Mouse (Mus musculus) CH12.LX (cell line): ENCODE measurements at regions not wholly inside any gene's neighbourhood (a gene's known extent, or its start where the extent isn't known, plus 50 kb on each side); places are given as distances from the start of the nearest gene placed in this dataset.

ENCODE experiments used
- DNase-seq: peaks from one replicate; pipeline ENCODE4 v3.0.0-alpha.2; 2013; ENCODE audit errors: extremely low read depth
- H3K27ac ChIP-seq: 2 replicates; pipeline ENCODE4 v1.5.1; 2012; ENCODE audit warnings: low read depth, mild to moderate bottlenecking, control low read depth, moderate library complexity; ENCODE audit not compliant: insufficient read depth
- H3K27me3 ChIP-seq: replicated peaks from 2 replicates; pipeline ENCODE3; 2012; ENCODE audit warnings: inconsistent platforms
- H3K36me3 ChIP-seq, 2 experiments: replicated peaks in 1 of 2; 2 replicates each; pipeline versions ENCODE3 to v1.6.1; 2012; ENCODE audit warnings: inconsistent platforms in 1 of 2, low read length in 1 of 2, mild to moderate bottlenecking in 1 of 2, mixed read lengths in 1 of 2, moderate library complexity in 1 of 2; ENCODE audit not compliant: control insufficient read depth in 1 of 2, insufficient read depth in 1 of 2
- H3K4me1 ChIP-seq, 2 experiments: 2 replicates each; pipeline ENCODE4 v1.6.1; 2012; ENCODE audit warnings: inconsistent platforms in 1 of 2, moderate library complexity in 1 of 2; ENCODE audit not compliant: insufficient read depth in 2 of 2, control insufficient read depth in 1 of 2
- H3K4me2 ChIP-seq: 2 replicates; pipeline ENCODE4 v1.6.1; 2012; ENCODE audit warnings: low read depth, mild to moderate bottlenecking, control low read depth; ENCODE audit not compliant: poor library complexity, insufficient read depth, severe bottlenecking
- H3K4me3 ChIP-seq, 3 experiments: fragments of 150-350 bp in 1 of 3; sonication (generic) in 1 of 3; replicated peaks in 1 of 3; 2 replicates each; pipeline versions ENCODE3 to v1.5.1; 2011 to 2012; ENCODE audit warnings: low read depth in 2 of 3, low read length in 2 of 3, mild to moderate bottlenecking in 2 of 3, moderate library complexity in 2 of 3, control low read depth in 1 of 3, improper control_type of control experiment in 1 of 3, inconsistent platforms in 1 of 3, mixed read lengths in 1 of 3; ENCODE audit not compliant: poor library complexity in 1 of 3
- H3K79me2 ChIP-seq: replicated peaks from 2 replicates; pipeline ENCODE4 v1.6.1; 2012; ENCODE audit warnings: mild to moderate bottlenecking, moderate library complexity; ENCODE audit not compliant: control insufficient read depth, poor library complexity, insufficient read depth, severe bottlenecking; ENCODE audit errors: extremely low read depth
- H3K9ac ChIP-seq: 2 replicates; pipeline ENCODE4 v1.6.1; 2012; ENCODE audit warnings: low read depth, mild to moderate bottlenecking, control low read depth, moderate library complexity; ENCODE audit not compliant: insufficient read depth
- H3K9me3 ChIP-seq: replicated peaks from 2 replicates; pipeline ENCODE3; 2012; ENCODE audit warnings: low read length, inconsistent platforms, mixed read lengths
- BHLHE40 ChIP-seq: IDR thresholded peaks from 2 replicates; pipeline ENCODE4 v1.6.1; 2011; ENCODE audit warnings: mild to moderate bottlenecking, low read depth, low read length, improper control_type of control experiment
- CHD1 ChIP-seq: IDR thresholded peaks from 2 replicates; pipeline ENCODE4 v1.6.1; 2012; ENCODE audit warnings: low read depth, low read length, improper control_type of control experiment, inconsistent platforms
- CHD2 ChIP-seq: IDR thresholded peaks from 2 replicates; pipeline ENCODE4 v1.6.1; 2011; ENCODE audit warnings: low read length, improper control_type of control experiment
- CTCF ChIP-seq, 2 experiments: IDR thresholded peaks in 1 of 2; conservative IDR thresholded peaks in 1 of 2; 2 replicates each; pipeline ENCODE4 v1.5.1; 2011 to 2012; ENCODE audit warnings: low read depth in 2 of 2, low read length in 2 of 2, improper control_type of control experiment in 1 of 2, inconsistent platforms in 1 of 2, mild to moderate bottlenecking in 1 of 2, moderate library complexity in 1 of 2
- EP300 ChIP-seq: IDR thresholded peaks from 2 replicates; pipeline ENCODE4 v1.6.1; 2011; ENCODE audit warnings: low read length, improper control_type of control experiment
- HCFC1 ChIP-seq: IDR thresholded peaks from 2 replicates; pipeline ENCODE4 v1.6.1; 2012; ENCODE audit warnings: low read depth, mild to moderate bottlenecking, inconsistent platforms, low read length, improper control_type of control experiment
- IRF4 ChIP-seq: IDR thresholded peaks from 2 replicates; pipeline ENCODE4 v1.6.1; 2014; ENCODE audit warnings: low read depth, mild to moderate bottlenecking, inconsistent platforms, low read length, improper control_type of control experiment
- JUND ChIP-seq: conservative IDR thresholded peaks from 2 replicates; pipeline ENCODE4 v1.6.1; 2011; ENCODE audit warnings: low read depth, low read length, improper control_type of control experiment
- MAX ChIP-seq: IDR thresholded peaks from 2 replicates; pipeline ENCODE4 v1.6.1; 2011; ENCODE audit warnings: low read length, improper control_type of control experiment
- MEF2A ChIP-seq: IDR thresholded peaks from 2 replicates; pipeline ENCODE4 v1.6.1; 2014; ENCODE audit warnings: low read depth, mild to moderate bottlenecking, inconsistent platforms, low read length, improper control_type of control experiment, borderline replicate concordance
- MXI1 ChIP-seq: IDR thresholded peaks from 2 replicates; pipeline ENCODE4 v1.6.1; 2011; ENCODE audit warnings: mild to moderate bottlenecking, low read depth, low read length, improper control_type of control experiment
- MYC ChIP-seq: IDR thresholded peaks from 2 replicates; pipeline ENCODE4 v1.6.1; 2011; ENCODE audit warnings: low read depth, mild to moderate bottlenecking, improper control_type of control experiment, low read length
- NELFE ChIP-seq: IDR thresholded peaks from 2 replicates; pipeline ENCODE4 v1.6.1; 2011; ENCODE audit warnings: low read depth, low read length, improper control_type of control experiment
- PAX5 ChIP-seq: IDR thresholded peaks from 2 replicates; pipeline ENCODE4 v1.6.1; 2012; ENCODE audit warnings: low read length, inconsistent platforms, mixed read lengths
- POLR2A ChIP-seq: IDR thresholded peaks from 2 replicates; pipeline ENCODE4 v1.6.1; 2011; ENCODE audit warnings: low read depth, mild to moderate bottlenecking, improper control_type of control experiment, low read length
- POLR2AphosphoS2 ChIP-seq: IDR thresholded peaks from 2 replicates; pipeline ENCODE4 v1.6.1; 2011; ENCODE audit warnings: low read depth, low read length, improper control_type of control experiment
- RAD21 ChIP-seq: IDR thresholded peaks from 2 replicates; pipeline ENCODE4 v1.6.1; 2011; ENCODE audit warnings: low read depth, mild to moderate bottlenecking, low read length, improper control_type of control experiment, moderate library complexity
- RCOR1 ChIP-seq: conservative IDR thresholded peaks from 2 replicates; pipeline ENCODE4 v1.6.1; 2012; ENCODE audit warnings: low read depth, mild to moderate bottlenecking, inconsistent platforms, low read length, improper control_type of control experiment
- SIN3A ChIP-seq: IDR thresholded peaks from 2 replicates; pipeline ENCODE4 v1.6.1; 2012; ENCODE audit warnings: low read length, improper control_type of control experiment, inconsistent platforms
- SMC3 ChIP-seq: IDR thresholded peaks from 2 replicates; pipeline ENCODE4 v1.6.1; 2011; ENCODE audit warnings: low read depth, low read length, improper control_type of control experiment
- TCF12 ChIP-seq: IDR thresholded peaks from 2 replicates; pipeline ENCODE4 v1.6.1; 2014; ENCODE audit warnings: low read depth, mild to moderate bottlenecking, inconsistent platforms, low read length, improper control_type of control experiment
- UBTF ChIP-seq: IDR thresholded peaks from 2 replicates; pipeline ENCODE4 v1.6.1; 2012; ENCODE audit warnings: low read depth, mild to moderate bottlenecking, inconsistent platforms, low read length, improper control_type of control experiment, moderate library complexity
- USF1 ChIP-seq: IDR thresholded peaks from 2 replicates; pipeline ENCODE4 v1.6.1; 2014; ENCODE audit warnings: low read depth, mild to moderate bottlenecking, inconsistent platforms, low read length, improper control_type of control experiment
- USF2 ChIP-seq: conservative IDR thresholded peaks from 2 replicates; pipeline ENCODE4 v1.6.1; 2011; ENCODE audit warnings: low read depth, low read length, improper control_type of control experiment
- ZKSCAN1 ChIP-seq: IDR thresholded peaks from 2 replicates; pipeline ENCODE4 v1.6.1; 2012; ENCODE audit warnings: low read depth, inconsistent platforms, low read length, improper control_type of control experiment, borderline replicate concordance
- ZMIZ1 ChIP-seq: IDR thresholded peaks from 2 replicates; pipeline ENCODE4 v1.6.1; 2012; ENCODE audit warnings: low read depth, mild to moderate bottlenecking, inconsistent platforms, low read length, improper control_type of control experiment
- ZNF384 ChIP-seq: IDR thresholded peaks from 2 replicates; pipeline ENCODE4 v1.6.1; 2012; ENCODE audit warnings: low read depth, low read length, improper control_type of control experiment, inconsistent platforms
- dilution Hi-C: fragments of 300-500 bp; cut with MboI; formaldehyde crosslinking; loops from 2 replicates; pipeline ENCODE4 v1.14.3; 2020; ENCODE audit warnings: low sequenced_read_pairs; ENCODE audit not compliant: extremely low pct_unique_long_range_greater_than_20kb, extremely low pct_ligation_motif_present
- in situ Hi-C: fragments of 300-500 bp; cut with MboI; formaldehyde crosslinking; loops from 3 replicates; pipeline ENCODE4 v1.14.3; 2019; ENCODE audit warnings: low sequenced_read_pairs, low pct_ligation_motif_present, low pct_unique_long_range_greater_than_20kb, mixed read lengths

DNA sequence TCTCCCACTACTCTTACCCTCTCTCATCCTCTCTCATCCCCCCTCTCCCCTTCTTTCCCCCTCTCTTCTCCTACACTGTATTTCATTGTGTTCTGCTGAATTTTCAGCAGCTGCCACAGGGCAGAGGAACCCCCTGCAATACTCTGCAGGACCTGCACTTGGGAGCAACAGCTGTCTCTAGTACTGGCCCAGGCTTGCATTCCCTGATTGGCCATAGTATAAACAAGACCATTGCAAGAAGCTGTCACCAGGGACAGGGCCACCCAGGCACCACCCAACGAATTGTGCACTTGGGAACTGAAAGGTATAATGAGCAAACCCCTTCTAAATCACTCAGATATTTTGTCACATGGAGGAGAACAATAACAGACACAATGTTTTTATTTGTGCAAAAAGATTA is 290.5 kb upstream of the Gm5148 start:
- H3K4me2 ChIP-seq = no peak overlapping the region
- H3K4me1 ChIP-seq = no peaks in the 10 kb centered on the region
- TF ChIP-seq RAD21 = no peak
- TF ChIP-seq SIN3A = no peak
- no peak for TF ChIP-seq USF2
- TF ChIP-seq CHD1 = no peak
- TF ChIP-seq CHD2 = no peak
- TF ChIP-seq HCFC1 = no peak
- no peak for TF ChIP-seq CTCF (conservative IDR thresholded peaks at IDR 0.05 in 1 of 2, IDR thresholded peaks at IDR 0.05 in 1 of 2; ENCODE audit: low read depth in 2 of 2, low read length in 2 of 2)
- no peak for TF ChIP-seq ZMIZ1
- no peak for TF ChIP-seq ZKSCAN1
- TF ChIP-seq MYC = no peak
- TF ChIP-seq EP300 = no peak
- TF ChIP-seq POLR2AphosphoS2 = no peak
- no peaks in the 10 kb centered on the region for H3K79me2 ChIP-seq
- no peak overlapping the region for H3K4me3 ChIP-seq
- H3K9ac ChIP-seq = no peak overlapping the region
- in situ Hi-C loops = no loop called here
- H3K36me3 ChIP-seq = no peaks in the 10 kb centered on the region
- no peak for DNase-seq
- H3K27ac ChIP-seq = no peak overlapping the region
- peaks cover 3% of the 10 kb centered on the region for H3K9me3 ChIP-seq
- dilution Hi-C loops = no loop called here
- H3K27me3 ChIP-seq = no peaks in the 10 kb centered on the region

DNA sequence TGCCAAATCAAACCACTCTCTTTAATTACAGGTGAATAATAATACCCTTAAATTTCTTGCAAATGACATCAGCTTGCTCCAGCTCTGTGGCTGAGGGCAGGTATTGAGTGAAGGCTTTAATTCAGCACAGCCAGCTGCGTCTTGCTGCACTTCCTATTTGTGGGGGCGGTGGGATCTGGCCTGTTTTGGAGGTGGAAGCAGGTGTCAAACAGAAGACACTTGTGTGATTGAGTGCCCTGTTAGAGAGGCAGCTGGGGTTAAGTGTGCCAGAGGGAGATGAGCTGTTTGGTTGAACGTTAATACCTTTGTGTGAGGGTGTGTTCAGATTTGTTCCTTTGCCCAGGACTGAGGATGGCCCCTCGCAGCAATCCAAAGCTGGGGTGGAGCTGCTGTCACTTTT is 284.9 kb upstream of the Gm5148 start:
- Histone ChIP-seq H3K36me3 (no peaks in the 10 kb centered on the region), H3K27ac (no peak overlapping the region), H3K4me1 (peaks cover 10 to 22% of the 10 kb centered on the region in 2 experiments), H3K9me3 (no peaks in the 10 kb centered on the region), H3K79me2 (no peaks in the 10 kb centered on the region), H3K9ac (no peak overlapping the region), H3K4me2 (no peak overlapping the region), H3K4me3 (no peak overlapping the region), H3K27me3 (no peaks in the 10 kb centered on the region)
- TF ChIP-seq TCF12 (0 out of 2 replicates have a peak, but pooled peaks have one; percentile 15), CHD1 (no peak)
- dilution Hi-C loops (no loop called here), in situ Hi-C loops (no loop called here)
- peak; percentile 21 for DNase-seq

DNA sequence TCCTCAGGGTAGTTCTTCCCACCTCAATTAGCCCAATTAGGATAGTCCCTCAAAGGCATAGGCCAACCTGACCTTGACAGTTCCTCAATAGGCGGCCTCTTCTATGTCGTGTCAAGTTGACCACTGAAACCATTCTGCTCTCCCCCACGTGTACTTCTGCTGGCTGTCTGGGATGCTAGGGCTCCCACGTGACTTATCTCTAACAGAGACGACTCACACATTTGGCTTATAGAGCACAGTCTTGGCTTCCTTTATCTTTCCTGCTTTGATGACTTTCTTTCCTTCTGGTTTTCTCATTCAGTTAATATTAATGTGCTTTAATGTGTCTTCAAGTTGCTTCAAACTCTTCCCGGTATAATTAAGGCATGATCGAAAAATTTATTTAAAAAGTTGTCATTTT is 284.0 kb upstream of the Gm5148 start:
- Histone ChIP-seq H3K4me3 (no peak overlapping the region), H3K36me3 (no peaks in the 10 kb centered on the region), H3K4me1 (peaks cover 10 to 22% of the 10 kb centered on the region in 2 experiments), H3K4me2 (0 out of 2 replicates have a peak overlapping the region, but pooled peaks have one; percentile 0), H3K79me2 (no peaks in the 10 kb centered on the region), H3K9me3 (no peaks in the 10 kb centered on the region), H3K27ac (no peak overlapping the region), H3K9ac (no peak overlapping the region), H3K27me3 (no peaks in the 10 kb centered on the region)
- in situ Hi-C loops (no loop called here), dilution Hi-C loops (no loop called here)
- peak; percentile 49 for TF ChIP-seq USF2
- TF ChIP-seq RAD21 = no peak
- no peak for TF ChIP-seq SMC3
- TF ChIP-seq ZKSCAN1 = no peak
- no peak for TF ChIP-seq JUND
- TF ChIP-seq MXI1 = 0 out of 2 replicates have a peak, but pooled peaks have one; percentile 35
- TF ChIP-seq BHLHE40 = peak; percentile 66
- no peak for TF ChIP-seq IRF4
- TF ChIP-seq ZMIZ1 = no peak
- no peak for TF ChIP-seq ZNF384
- TF ChIP-seq MEF2A = no peak
- TF ChIP-seq USF1 = peak; percentile 60
- no peak for TF ChIP-seq CTCF (conservative IDR thresholded peaks at IDR 0.05 in 1 of 2, IDR thresholded peaks at IDR 0.05 in 1 of 2; ENCODE audit: low read depth in 2 of 2, low read length in 2 of 2)
- TF ChIP-seq HCFC1 = no peak
- no peak for TF ChIP-seq CHD2
- TF ChIP-seq POLR2A = no peak
- no peak for TF ChIP-seq UBTF
- no peak for TF ChIP-seq RCOR1
- TF ChIP-seq NELFE = no peak
- TF ChIP-seq PAX5 = no peak
- peak; percentile 77 for TF ChIP-seq MAX
- peak; percentile 21 for DNase-seq
